Mouse (Mus musculus): Measurements from ENCODE around the gene Atp6ap2.

DNA sequence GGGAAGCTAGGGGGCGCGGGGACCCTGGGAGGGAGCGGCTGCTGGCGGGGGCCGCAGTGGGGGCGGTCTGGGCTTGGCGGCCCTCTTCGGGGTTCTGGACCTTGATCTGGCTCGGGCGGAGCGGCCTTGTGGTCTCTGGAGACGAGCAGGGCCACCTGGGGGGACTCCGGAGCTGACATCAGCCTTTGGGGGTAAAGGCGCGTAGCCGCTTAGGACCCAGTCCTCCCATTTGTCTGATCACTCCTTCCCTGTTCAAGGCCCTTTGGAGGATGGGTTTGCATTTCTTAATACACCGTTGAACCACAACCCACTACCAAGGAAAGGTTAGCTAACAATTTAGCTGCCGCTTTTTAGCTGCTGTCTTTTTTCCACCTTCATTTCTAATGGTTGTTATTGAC lies 356 bp downstream of the Atp6ap2 start:
- TF ChIP-seq CTCF (IDR thresholded peaks at IDR 0.05; ENCODE audit: control insufficient read depth, insufficient read depth, insufficient read length) = no peak
- TF ChIP-seq MAX (IDR thresholded peaks at IDR 0.05) = no peak
- TF ChIP-seq CEBPB (IDR thresholded peaks at IDR 0.05; ENCODE audit: low read depth) = no peak
- no peak for TF ChIP-seq MYOG (IDR thresholded peaks at IDR 0.05; ENCODE audit: control insufficient read depth, extremely low read depth, insufficient read length)
- TF ChIP-seq MYOD1 (IDR thresholded peaks at IDR 0.05; ENCODE audit: control insufficient read depth, insufficient read length, low read depth) = no peak
